Mouse (Mus musculus): ENCODE data around the gene Cntn6. TPM values are rescaled to one million over a fixed set of nuclear protein-coding genes. Genes with fewer than 3 reads are reported as not detected.

Gene Cntn6
- total RNA-seq (2017): not detected in 3 replicates

GRCm38 (mm10) chr6:104492490-104493431, at the start of gene Cntn6:
Gene Cntn6, plus strand, starts transcription at chr6:104492790.
- ATAC-seq (replicated peaks; ENCODE audit: insufficient number of reproducible peaks, low FRiP score, low TSS enrichment, poor library complexity, severe bottlenecking): no peak

- no peak for ATAC-seq (replicated peaks; ENCODE audit: insufficient number of reproducible peaks, low FRiP score, low TSS enrichment, poor library complexity, severe bottlenecking)
Observed at GRCm38 (mm10) chr6:104443731-104444130, 48.9 kb upstream of the Cntn6 start.

DNA sequence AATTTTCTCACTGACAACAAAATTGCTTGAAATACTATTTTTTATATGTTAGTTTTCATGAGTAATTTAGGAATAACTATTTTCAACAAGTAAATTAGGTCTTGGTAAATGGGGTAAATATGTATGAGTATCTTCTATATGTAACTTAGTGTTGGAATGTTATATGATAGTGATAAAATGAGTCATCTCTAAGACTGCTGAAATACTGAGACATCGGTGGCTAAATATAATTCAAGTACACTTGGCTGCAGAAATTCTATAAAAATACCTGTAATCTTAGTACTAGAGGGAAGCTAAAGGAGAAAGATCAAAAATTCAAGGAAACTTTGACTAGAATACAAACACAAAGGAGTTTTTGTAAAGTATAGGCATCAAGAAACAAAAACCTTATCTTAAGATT, 21.9 kb upstream of the Cntn6 start:
- no peak for ATAC-seq (replicated peaks; ENCODE audit: insufficient number of reproducible peaks, low FRiP score, low TSS enrichment, poor library complexity, severe bottlenecking)

- no peak for ATAC-seq (replicated peaks; ENCODE audit: insufficient number of reproducible peaks, low FRiP score, low TSS enrichment, poor library complexity, severe bottlenecking)
Observed at GRCm38 (mm10) chr6:104479242-104479641, 13.3 kb upstream of the Cntn6 start.

DNA sequence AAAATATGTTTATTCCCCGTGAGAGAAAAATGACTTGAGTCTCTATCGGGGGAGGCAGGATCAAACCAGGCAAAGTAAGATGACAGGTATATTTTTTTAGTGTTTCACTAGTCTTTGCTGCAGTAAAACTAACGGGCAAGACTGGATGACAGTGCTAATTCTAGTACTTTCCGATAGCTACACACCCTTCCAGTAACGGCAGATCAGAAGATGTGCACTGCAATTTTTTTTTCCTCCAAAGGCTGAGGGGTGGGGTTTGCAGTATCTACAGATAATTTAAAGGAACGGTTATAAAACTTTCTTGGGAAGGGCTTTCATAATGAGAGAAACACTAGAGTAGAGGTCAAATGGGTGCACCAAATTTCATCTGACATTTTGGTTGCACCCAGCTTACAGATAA, 869 bp downstream of the Cntn6 start:
- ATAC-seq (replicated peaks; ENCODE audit: insufficient number of reproducible peaks, low FRiP score, low TSS enrichment, poor library complexity, severe bottlenecking): no peak

- no peak for ATAC-seq (replicated peaks; ENCODE audit: insufficient number of reproducible peaks, low FRiP score, low TSS enrichment, poor library complexity, severe bottlenecking)
Observed at GRCm38 (mm10) chr6:104495801-104496200, 3.2 kb downstream of the Cntn6 start.

DNA sequence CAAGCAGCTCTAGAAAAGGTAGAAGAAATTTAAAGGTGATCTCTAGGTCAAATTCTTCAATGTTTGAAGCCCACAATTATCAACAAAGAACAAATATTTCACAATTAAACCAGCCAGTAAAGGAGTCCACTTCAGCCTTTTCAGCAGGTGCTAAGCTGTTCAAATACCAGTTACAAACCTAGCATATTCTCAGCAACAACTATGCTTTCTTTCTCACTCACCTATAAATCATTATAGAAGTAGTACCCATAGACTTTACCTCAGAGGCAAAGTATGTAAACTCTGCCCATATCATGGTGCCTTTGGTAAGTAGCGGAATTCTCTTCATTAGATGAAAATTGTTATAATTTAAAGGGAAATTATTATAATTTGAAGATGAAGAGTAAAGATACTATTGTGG, 71.4 kb downstream of the Cntn6 start:
- no peak for ATAC-seq (replicated peaks; ENCODE audit: insufficient number of reproducible peaks, low FRiP score, low TSS enrichment, poor library complexity, severe bottlenecking)

GRCm38 (mm10) chr6:104569564-104569963, 77.0 kb downstream of the Cntn6 start:
- ATAC-seq (replicated peaks; ENCODE audit: insufficient number of reproducible peaks, low FRiP score, low TSS enrichment, poor library complexity, severe bottlenecking): no peak

- ATAC-seq (replicated peaks; ENCODE audit: insufficient number of reproducible peaks, low FRiP score, low TSS enrichment, poor library complexity, severe bottlenecking): no peak
Observed at GRCm38 (mm10) chr6:104588028-104588427, 95.4 kb downstream of the Cntn6 start.

GRCm38 (mm10) chr6:104600838-104601397, 108.3 kb downstream of the Cntn6 start:
- ATAC-seq (replicated peaks; ENCODE audit: insufficient number of reproducible peaks, low FRiP score, low TSS enrichment, poor library complexity, severe bottlenecking): no peak

DNA sequence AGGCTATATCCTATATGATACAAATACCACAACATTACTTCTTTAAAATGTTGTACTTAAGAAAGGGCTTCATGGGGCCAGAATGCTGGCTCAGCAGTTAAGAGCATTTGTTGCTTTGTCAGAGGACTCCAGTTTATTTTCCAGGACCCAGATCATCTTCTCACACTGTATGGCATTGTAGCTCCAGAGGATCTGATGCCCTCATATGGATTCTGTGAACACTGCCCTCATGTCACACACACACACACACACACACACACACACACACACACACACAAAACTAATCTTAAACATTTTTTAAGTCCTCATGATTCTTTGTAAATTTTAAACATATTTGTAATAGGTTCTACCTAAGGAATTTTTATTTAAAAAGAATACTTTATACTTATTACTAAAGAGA, 110.3 kb downstream of the Cntn6 start:
- no peak for ATAC-seq (replicated peaks; ENCODE audit: insufficient number of reproducible peaks, low FRiP score, low TSS enrichment, poor library complexity, severe bottlenecking)

DNA sequence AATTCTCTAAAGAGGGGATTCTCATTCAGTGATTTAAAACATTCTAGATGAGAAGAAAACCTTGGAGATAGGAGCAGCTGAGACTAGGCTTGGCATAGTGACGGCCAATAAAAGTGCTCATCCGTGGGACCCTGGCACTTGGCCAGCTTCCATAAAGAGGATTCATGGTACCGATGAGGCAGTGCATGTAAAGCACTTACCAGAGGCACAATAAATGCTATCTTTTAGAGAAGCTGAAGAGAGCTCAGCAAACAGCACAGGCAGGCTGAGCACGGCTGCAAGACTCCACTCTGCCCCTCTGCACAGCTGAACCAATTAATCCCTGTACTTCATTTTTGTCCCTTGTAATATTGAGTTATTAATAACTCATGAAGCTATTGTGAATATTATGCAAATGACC, 110.8 kb downstream of the Cntn6 start:
- no peak for ATAC-seq (replicated peaks; ENCODE audit: insufficient number of reproducible peaks, low FRiP score, low TSS enrichment, poor library complexity, severe bottlenecking)

DNA sequence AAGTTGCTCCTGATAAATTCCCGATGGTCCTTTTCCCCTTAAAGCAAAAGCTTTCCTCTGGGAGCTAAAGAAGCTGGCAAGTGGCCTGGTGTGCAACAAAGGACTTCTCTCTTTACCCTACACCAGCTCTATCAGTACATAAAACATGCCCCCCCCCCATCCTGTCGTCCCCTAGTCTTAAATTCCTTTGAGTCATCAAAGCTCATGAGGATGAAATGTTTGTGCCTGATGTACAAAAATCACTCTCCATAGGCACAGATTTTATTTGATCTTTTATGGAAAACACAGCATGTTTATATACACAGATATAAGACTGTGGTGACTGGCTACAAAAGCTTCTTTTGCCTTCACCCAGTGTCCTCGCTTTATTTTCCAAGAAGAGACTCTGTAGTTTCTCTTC, 112.6 kb downstream of the Cntn6 start:
- ATAC-seq (replicated peaks; ENCODE audit: insufficient number of reproducible peaks, low FRiP score, low TSS enrichment, poor library complexity, severe bottlenecking): no peak

DNA sequence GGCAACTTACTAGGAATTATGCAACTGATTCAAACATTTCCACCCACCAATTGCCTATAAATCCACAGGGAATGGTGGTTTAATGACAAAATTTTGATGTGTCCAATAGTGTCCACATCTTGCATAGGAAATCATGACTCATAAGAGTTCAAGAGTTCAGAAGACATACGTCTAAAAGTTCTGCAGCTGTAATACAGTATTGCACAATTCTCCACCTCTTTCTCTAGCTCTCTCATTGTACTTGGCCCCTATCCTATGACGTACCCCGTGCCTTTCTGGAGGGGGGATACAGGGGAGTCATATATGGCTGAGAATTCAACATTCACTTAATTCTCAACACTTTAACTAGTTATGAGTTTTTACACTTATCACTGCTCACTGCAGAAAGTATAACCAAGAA, 160.9 kb downstream of the Cntn6 start:
- ATAC-seq (replicated peaks; ENCODE audit: insufficient number of reproducible peaks, low FRiP score, low TSS enrichment, poor library complexity, severe bottlenecking): no peak

DNA sequence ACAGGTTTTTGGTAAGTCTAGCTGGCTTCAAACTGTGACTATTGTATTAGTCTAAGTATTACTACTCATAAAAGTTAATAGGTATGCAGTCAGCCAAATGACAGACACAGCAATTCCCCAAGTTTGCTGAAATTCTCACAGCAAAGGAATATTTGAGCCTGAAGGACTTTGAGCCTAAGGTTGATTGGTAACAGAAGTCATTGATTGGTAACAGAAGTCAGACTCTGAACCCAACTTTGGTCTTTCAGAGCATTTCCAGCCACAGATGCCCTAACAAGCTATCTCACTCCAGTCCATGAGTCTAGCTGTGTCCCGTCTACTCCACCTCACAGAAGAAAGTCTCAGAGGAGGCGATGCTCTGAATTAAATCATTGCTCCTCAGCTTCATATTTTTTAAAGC, 176.1 kb downstream of the Cntn6 start:
- no peak for ATAC-seq (replicated peaks; ENCODE audit: insufficient number of reproducible peaks, low FRiP score, low TSS enrichment, poor library complexity, severe bottlenecking)

DNA sequence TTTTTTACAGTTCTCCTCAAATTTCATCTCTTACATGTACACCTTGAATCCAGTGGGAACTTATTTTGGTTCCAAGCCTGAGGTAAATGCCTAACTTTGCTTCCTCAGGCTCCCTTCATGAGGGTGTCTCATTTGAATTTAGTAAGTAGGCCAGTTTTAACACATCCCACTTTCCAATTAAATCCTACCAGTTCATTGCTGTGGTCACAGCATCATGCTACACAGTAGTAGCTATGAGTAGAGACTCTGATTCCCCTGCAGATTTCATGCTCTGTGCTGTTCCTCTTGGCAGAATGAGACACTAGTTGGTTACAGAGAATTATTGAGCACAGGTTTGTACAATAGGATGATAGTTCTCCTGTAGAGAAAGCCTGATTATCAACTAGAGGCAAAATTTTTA, 181.7 kb downstream of the Cntn6 start:
- ATAC-seq (replicated peaks; ENCODE audit: insufficient number of reproducible peaks, low FRiP score, low TSS enrichment, poor library complexity, severe bottlenecking): no peak

DNA sequence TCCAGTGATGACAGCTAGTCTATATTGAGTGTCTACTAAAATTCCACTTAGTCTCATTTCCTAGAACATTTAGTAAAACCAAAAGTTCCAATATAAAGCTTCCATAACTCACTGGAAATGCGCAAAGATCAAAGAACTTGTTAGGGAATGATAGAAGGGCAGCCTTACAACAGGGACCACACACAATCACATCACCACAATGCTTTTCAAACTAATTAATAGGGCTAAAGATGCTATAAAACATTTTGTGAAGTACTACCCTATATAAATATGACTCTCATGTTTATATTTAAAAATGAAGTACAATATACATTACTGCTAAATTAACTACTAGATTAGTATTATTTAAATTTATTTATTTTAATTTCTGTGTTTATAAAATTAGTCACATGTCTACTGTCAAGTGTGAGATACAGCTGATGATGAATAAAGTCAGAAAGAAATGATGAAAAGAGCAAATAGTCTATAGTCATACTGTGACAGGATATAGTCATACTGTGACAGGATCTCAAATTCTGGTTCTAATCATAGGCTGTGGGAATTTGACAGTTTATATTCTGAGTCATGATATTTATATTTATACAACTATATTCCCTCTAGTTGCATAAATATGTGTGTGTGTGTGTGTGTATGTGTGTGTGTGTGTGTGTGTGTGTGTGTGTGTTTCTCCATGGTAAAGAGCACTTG, 187.4 kb downstream of the Cntn6 start:
- ATAC-seq (replicated peaks; ENCODE audit: insufficient number of reproducible peaks, low FRiP score, low TSS enrichment, poor library complexity, severe bottlenecking): no peak

DNA sequence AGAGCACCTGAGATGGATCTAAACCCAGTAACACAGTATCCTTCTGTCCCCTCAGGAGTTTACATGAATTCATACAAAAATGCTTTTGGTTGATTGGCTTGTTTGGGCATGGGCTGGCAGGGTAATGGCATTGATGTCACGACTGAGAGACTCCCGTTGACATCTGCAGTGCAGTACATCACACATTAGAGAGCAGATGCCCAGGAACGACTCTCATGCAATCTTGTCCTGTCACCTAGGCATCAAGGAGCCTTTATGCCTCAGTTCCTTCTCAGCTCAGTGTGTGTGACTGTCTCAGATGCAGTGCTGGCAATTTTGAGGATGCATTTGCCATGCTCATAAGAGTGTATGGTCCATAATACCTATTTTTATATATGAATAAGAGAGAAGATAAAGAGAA, 195.4 kb downstream of the Cntn6 start:
- ATAC-seq (replicated peaks; ENCODE audit: insufficient number of reproducible peaks, low FRiP score, low TSS enrichment, poor library complexity, severe bottlenecking): no peak

DNA sequence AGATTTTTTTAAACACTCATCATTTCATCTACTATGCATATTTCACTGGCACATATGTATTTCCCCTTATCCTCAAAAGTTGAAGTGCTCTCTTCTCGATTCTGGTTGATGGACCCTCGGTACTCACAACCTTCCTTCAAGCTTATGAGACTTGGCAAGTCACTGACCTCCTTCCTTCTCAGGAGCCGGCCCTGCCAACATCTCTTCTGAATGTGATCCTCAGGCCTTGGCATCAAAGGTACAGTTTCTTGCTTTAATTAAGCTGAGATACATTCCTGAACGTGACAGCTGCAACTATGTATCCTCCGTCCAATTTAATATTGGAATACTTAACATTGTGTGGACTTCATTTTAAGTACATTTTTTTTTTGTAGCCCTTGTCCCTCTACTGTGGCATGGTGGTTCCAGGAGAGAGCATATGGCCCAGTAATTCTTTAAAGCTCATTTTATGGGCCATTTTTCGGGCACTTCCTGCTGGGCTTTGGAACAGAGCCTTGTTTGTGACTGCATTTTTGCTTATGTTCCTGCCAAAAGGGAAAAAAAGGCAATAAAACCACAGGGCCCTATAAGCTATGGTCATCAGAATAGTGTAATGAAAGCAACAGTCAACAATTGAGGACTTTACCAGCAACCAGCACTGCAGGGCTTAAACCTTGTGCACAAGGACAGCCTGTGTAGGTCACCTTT, 196.0 kb downstream of the Cntn6 start:
- no peak for ATAC-seq (replicated peaks; ENCODE audit: insufficient number of reproducible peaks, low FRiP score, low TSS enrichment, poor library complexity, severe bottlenecking)
